8 mouse cellular contexts compared by ENCODE assay signal in genomic region chr1:161039741-161040425, GRCm38 (mm10). TPM values are rescaled to one million over a fixed set of nuclear protein-coding genes. Genes with fewer than 3 reads are reported as not detected.
DNase-seq lines count a peak whose midpoint lies in the region; ATAC-seq and TF ChIP-seq lines count a peak whose summit lies in the region.

No protein-coding gene starts in this region.

- no peaks in the 10 kb centered on the region for H3K27me3 ChIP-seq in heart, postnatal 0 days (ENCODE audit: control insufficient read depth, insufficient read depth, low read length)
- no peaks in the 10 kb centered on the region for H3K27me3 ChIP-seq in liver, embryonic 16.5 days (ENCODE audit: control insufficient read depth, insufficient read depth, low read depth, low read length)

- ATAC-seq in heart, postnatal 0 days (ENCODE audit: insufficient read depth, low read depth) = no peak
- peak; percentile 12 for ATAC-seq in liver, embryonic 16.5 days (ENCODE audit: low read depth)

- H3K4me2 ChIP-seq in heart, postnatal 0 days (ENCODE audit: low read depth, low read length) = no peak overlapping the region
- H3K4me2 ChIP-seq in liver, embryonic 16.5 days (ENCODE audit: low read depth, low read length) = no peak overlapping the region

- H3K9me3 ChIP-seq in heart, postnatal 0 days (replicated peaks; ENCODE audit: control insufficient read depth, low read length) = no peaks in the 10 kb centered on the region
- H3K9me3 ChIP-seq in liver, embryonic 16.5 days (replicated peaks; ENCODE audit: control insufficient read depth, low read length) = no peaks in the 10 kb centered on the region

- peak overlapping the region; percentile 61 for H3K27ac ChIP-seq in heart, postnatal 0 days (ENCODE audit: low read depth)
- peak overlapping the region; percentile 23 for H3K27ac ChIP-seq in liver, embryonic 16.5 days (ENCODE audit: low read length)

- 36% methylated on average over 3 of the region's 3 CpGs for WGBS in heart, postnatal 0 days
- WGBS in liver, embryonic 16.5 days (ENCODE audit: insufficient replicate concordance) = 12% methylated on average over 3 of the region's 3 CpGs

- H3K4me3 ChIP-seq in heart, postnatal 0 days (ENCODE audit: low read depth, low read length) = no peak overlapping the region
- H3K4me3 ChIP-seq in liver, embryonic 16.5 days (ENCODE audit: low read depth, low read length) = no peak overlapping the region

- intact Hi-C loops in heart, postnatal 14 days (cut with DNase I) = loop anchor here (5.0 to 10.0 kb wide), 2 partner anchors 92 to 825 kb away; partner anchors contain the start of genes Cacybp and Klhl20
- intact Hi-C loops in left cerebral cortex, postnatal 10 days (cut with DNase I) = no loop called here

- peaks cover 27% of the 10 kb centered on the region for H3K36me3 ChIP-seq in heart, postnatal 0 days (replicated peaks; ENCODE audit: control insufficient read depth, insufficient read depth, low read length)
- H3K36me3 ChIP-seq in liver, embryonic 16.5 days (ENCODE audit: control insufficient read depth, insufficient read depth) = peaks cover 34% of the 10 kb centered on the region

- peak; percentile 80 for DNase-seq in heart, adult 11 months
- no peak for DNase-seq in heart, postnatal 14 days
- peak; percentile 81 for DNase-seq in WW6 (ENCODE audit: low read depth, low spot score)
- no peak for DNase-seq in heart, postnatal 0 days (ENCODE audit: low spot score)
- DNase-seq in right cerebral cortex, adult 2 months (ENCODE audit: low spot score in 2 of 2) = no peak
- no peak for DNase-seq in lung, postnatal 36 days
- no peak for DNase-seq in left cerebral cortex, postnatal 10 days (ENCODE audit: extremely low spot score in 1 of 2, low spot score in 2 of 2)

- H3K9ac ChIP-seq in heart, postnatal 0 days (replicated peaks; ENCODE audit: low read depth, low read length) = no peak overlapping the region
- H3K9ac ChIP-seq in liver, embryonic 16.5 days (ENCODE audit: low read depth, low read length) = no peak overlapping the region

- peaks cover 14% of the 10 kb centered on the region; the same call in 1 of the 2 replicates for H3K4me1 ChIP-seq in heart, postnatal 0 days (ENCODE audit: control insufficient read depth, insufficient read depth)
- peaks cover 8% of the 10 kb centered on the region for H3K4me1 ChIP-seq in liver, embryonic 16.5 days (ENCODE audit: control insufficient read depth, low read depth, low read length)

- TF ChIP-seq CTCF in heart, postnatal 0 days (IDR thresholded peaks at IDR 0.05; ENCODE audit: low read depth) = no peak

- no peak for TF ChIP-seq EP300 in heart, postnatal 0 days (IDR thresholded peaks at IDR 0.05; ENCODE audit: low read depth)

RNA-seq across cellular contexts. Expression of gene Zbtb37, which starts 5.2 kb away (rescaled TPM):
- total RNA-seq in heart, postnatal 14 days (2021) = 10 to 100 TPM; 12.8 to 15.8 TPM
- 3.1 and 5.6 TPM in 2 replicates for total RNA-seq in heart, postnatal 0 days (2014; rRNA removed; ENCODE audit: low replicate concordance)
- polyA plus RNA-seq in heart, postnatal 0 days (2015; fragmentation: Nextera tagmentation; extraction: Ambion mirVana) = 4.5 and 5.0 TPM in 2 replicates
- polyA plus RNA-seq in liver, embryonic 16.5 days (2015; fragmentation: Nextera tagmentation; extraction: Ambion mirVana) = 1.8 and 1.9 TPM in 2 replicates
- 10 to 100 TPM; 18.4 to 29.5 TPM for total RNA-seq in left cerebral cortex, postnatal 10 days (2021)

RNA-seq across cellular contexts. Expression of gene Dars2, which starts 30.6 kb away (rescaled TPM):
- total RNA-seq in heart, postnatal 14 days (2021) = 10 to 100 TPM; 17.4 to 17.6 TPM
- total RNA-seq in heart, postnatal 0 days (2014; rRNA removed; ENCODE audit: low replicate concordance) = 16.3 and 18.6 TPM in 2 replicates
- polyA plus RNA-seq in heart, postnatal 0 days (2015; fragmentation: Nextera tagmentation; extraction: Ambion mirVana) = 17.4 and 19.8 TPM in 2 replicates
- 25.6 and 26.5 TPM in 2 replicates for polyA plus RNA-seq in liver, embryonic 16.5 days (2015; fragmentation: Nextera tagmentation; extraction: Ambion mirVana)
- 10 to 100 TPM; 23.3 to 27.8 TPM for total RNA-seq in left cerebral cortex, postnatal 10 days (2021)

RNA-seq across cellular contexts. Expression of gene Cenpl, which starts 30.6 kb away (rescaled TPM):
- 1 to 10 TPM; 1.9 to 2.2 TPM for total RNA-seq in heart, postnatal 14 days (2021)
- total RNA-seq in heart, postnatal 0 days (2014; rRNA removed; ENCODE audit: low replicate concordance) = 0.69 and 5.3 TPM in 2 replicates
- 6.9 and 7.3 TPM in 2 replicates for polyA plus RNA-seq in heart, postnatal 0 days (2015; fragmentation: Nextera tagmentation; extraction: Ambion mirVana)
- 37.1 and 38.6 TPM in 2 replicates for polyA plus RNA-seq in liver, embryonic 16.5 days (2015; fragmentation: Nextera tagmentation; extraction: Ambion mirVana)
- 1 to 10 TPM; 2.1 to 2.3 TPM for total RNA-seq in left cerebral cortex, postnatal 10 days (2021)

Comparison
In these comparisons a context has a peak if more than half of its experiments do, and no peak if none do; other contexts are left out.
1. DNase-seq: peak in heart, adult 11 months (single experiment) and WW6 (single experiment); none in heart, postnatal 14 days (0 of 2), heart, postnatal 0 days (single experiment), right cerebral cortex, adult 2 months (0 of 2), lung, postnatal 36 days (single experiment) and left cerebral cortex, postnatal 10 days (0 of 2).